Mouse (Mus musculus): ENCODE measurements around the gene Hoxa5. TPM values are rescaled to one million over a fixed set of nuclear protein-coding genes. Genes with fewer than 3 reads are reported as not detected.

Gene Hoxa5
- total RNA-seq, 2 experiments from 2014 or later = 0.62 to 0.72 TPM

DNA sequence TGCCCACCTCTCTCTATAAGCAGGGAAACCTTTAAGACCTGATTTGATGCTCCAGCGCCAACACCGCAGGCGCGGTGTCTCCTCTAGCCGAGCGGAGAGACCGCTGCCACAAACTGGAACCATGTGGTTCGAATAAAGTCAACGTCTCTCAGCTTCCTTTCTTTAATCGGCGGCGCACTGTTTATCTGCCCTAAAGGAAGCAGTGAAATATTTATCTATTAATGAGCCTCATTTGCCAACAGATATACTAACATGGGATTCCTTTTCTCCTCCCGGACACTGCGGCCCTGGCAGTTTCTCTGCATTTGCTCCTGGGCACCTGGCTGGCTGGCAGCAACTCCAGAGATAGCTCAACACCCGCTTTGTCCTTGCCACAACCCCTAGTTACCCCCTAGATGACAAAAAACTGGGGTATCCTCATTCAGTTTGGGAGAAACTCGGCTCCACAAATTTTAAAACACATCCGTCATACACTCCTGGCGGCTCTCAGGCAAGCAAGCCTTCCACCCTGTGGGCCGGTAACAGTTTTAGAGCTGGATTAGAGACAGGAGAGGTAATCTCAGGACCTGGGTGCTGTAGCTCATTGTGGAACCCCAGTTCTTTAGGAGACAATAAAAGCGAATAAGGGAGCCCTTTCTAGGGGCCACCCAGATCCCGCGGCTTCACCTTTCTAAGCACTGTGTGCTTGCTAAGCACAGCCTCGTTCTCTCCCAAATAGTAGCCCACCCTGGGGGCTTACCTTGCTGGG is 13.7 kb upstream of the Hoxa5 start:
- intact Hi-C loops (cut with DNase I) = loop anchor here (5.0 kb wide), 2 partner anchors 836 to 1041 kb away; no protein-coding TSS in a partner anchor
- DNase-seq = peak in 1 of 2 experiments; percentile 7

DNA sequence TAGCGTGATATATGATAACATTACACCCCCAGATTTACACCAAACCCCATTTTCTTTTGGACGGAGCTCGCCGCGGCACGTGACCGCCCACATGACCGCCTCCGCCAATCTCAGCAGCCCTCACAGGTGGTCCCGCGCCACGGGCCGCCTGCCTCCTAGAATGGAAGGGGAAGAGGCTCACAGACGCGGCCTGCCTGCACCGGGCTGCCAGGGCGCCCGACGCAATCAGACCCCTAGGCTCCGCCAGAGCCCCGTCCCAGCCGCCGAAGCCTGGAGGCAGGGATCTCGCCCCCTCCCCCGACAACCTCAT is 13.0 kb upstream of the Hoxa5 start:
- DNase-seq = no peak
- intact Hi-C loops (cut with DNase I) = loop anchor here (5.0 kb wide), 2 partner anchors 835 to 1040 kb away; no protein-coding TSS in a partner anchor

DNA sequence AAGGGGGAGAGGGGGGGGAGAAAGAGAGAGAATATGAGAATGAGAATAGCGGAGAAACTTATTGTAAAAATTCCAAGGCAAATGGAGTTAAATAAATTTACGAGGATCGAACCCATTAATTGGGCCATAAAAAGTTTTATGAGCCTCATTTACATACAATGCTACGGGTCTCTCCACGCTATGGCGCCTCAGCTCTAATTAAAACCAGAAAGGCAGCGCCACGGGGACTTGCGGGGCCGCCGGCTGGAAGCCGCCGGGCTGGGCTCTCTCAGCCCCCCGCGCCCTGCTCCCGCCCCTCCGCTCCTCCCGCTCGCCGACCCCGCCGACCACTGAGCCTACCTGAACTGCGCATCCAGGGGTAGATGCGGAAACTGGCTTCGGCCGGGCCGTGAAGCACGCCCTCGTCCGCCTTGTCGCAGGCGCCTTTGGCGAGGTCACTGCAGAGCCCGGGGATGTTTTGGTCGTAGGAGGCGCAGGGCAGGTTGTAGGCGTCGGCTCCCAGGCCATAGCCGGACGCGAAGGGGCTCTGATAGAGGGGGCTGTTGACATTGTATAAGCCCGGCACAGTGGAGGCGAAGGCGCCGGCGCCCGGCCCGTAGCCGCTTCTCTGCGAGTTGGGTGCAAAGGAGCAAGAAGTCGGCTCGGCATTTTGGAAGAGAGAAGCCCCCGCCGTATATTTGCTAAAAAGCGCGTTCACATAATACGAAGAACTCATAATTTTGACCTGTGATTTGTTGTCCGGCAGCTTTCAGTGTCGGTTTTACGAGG is 12.5 kb upstream of the Hoxa5 start:
- peak in 1 of 2 experiments; percentile 24 for DNase-seq
- intact Hi-C loops (cut with DNase I) = loop anchor here (5.0 kb wide), 2 partner anchors 835 to 1040 kb away; no protein-coding TSS in a partner anchor

GRCm38 (mm10) chr6:52215771-52216535 is 11.6 kb upstream of the Hoxa5 start:
- intact Hi-C loops (cut with DNase I) = loop anchor here (5.0 kb wide), 2 partner anchors 834 to 1039 kb away; no protein-coding TSS in a partner anchor
- DNase-seq = no peak

DNA sequence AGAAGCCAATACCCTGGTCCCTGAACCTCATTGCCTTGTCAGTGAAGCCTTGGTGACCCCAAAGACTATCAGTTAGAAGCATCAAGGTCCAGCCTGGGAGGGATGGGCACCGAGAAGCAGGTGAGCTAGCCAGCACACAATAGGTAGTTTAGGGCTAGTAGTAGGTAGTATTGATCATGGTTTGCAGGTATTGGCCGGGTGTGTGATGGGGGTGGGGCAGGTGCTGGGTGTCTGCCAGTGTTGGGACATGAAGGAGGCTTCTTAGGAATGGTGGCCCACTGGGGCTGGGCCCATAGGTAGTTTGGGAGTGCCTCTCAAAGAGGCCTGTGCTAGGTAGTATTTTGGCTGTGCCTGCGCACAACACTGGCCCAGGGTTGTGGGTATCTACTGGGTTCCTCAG is 10.7 kb upstream of the Hoxa5 start:
- intact Hi-C loops (cut with DNase I) = loop anchor here (5.0 kb wide), 2 partner anchors 833 to 1038 kb away; no protein-coding TSS in a partner anchor
- DNase-seq = no peak

- DNase-seq = no peak
- intact Hi-C loops (cut with DNase I) = no loop called here
Measured at GRCm38 (mm10) chr6:52214271-52214670, 9.9 kb upstream of the Hoxa5 start.

DNA sequence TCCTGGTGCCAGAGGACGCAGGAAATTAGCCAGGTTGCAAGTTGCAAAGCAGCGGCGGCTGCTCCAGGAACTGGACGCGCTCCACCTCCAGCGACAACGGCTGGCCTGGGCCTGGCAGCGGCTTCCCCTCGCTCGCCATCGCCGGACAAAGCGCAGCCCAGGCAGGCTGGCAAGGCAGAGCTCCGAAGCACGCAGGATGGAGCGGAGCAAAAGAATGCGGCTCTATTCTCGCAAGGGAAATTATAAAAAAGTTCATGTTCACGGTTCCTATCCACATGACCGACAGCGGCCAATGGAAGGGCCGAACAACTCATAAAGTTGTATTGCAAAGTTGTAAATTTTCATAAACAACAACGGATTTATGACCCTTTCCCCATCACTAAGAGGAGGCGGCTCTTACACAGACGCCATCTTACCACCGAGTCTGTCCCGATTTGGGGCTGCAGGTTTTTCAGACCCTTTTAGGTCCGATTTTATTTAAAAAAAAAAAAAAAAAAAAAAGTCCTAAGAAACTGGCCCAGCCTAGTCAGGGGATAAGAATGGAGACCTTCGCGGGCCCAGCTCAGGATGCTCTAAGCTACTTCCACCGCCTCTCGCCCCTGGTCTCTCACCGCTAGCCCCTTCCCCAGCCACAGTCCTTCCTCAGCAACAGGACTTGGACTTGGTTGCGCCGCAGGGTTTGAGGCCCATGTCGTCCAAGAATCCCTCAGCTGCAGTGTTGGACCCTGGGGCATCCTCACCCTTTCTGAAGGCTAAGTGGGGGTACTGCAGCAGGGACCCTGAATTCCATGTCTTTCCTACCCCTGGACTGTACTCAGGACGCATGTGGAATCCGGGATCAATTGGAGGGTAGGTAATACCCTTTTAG is 9.0 kb upstream of the Hoxa5 start, which contains the start of the genes Hoxa3 and Gm28308:
TSS of gene Hoxa3 (minus strand) at position 218 of the 868 bp plus-strand sequence.
TSS of gene Gm28308 (minus strand) at position 221 of the 868 bp plus-strand sequence.
- peak in 1 of 2 experiments; percentile 55 for DNase-seq
- intact Hi-C loops (cut with DNase I) = no loop called here

DNA sequence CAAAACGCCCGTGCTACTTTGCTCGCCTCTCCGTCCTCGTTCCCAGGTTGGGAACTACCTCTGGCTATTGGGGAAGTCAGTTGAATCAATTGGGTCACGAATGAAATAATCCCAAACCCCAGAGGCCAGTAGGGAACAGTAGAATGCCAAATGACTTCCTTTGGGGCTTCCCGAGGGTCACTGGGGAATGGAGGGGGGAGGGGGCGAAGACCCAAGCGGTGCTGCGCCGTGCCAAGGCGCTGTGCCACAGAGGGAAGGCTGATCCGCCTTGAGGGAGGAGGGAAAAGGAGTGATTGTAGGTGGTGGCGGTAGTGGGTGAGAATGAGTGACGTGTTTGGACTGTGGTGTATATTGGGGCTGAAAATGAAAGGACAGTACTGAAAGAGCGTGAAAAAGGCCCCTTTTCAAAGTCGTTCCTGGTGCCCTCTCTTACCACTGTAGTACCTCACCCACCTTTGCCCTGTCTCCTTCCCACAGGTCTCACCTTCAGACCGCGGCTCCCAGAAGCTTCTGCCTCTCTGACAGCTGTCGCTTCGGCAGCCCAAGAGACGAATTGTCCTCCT is 8.2 kb upstream of the Hoxa5 start:
- no peak for DNase-seq

DNA sequence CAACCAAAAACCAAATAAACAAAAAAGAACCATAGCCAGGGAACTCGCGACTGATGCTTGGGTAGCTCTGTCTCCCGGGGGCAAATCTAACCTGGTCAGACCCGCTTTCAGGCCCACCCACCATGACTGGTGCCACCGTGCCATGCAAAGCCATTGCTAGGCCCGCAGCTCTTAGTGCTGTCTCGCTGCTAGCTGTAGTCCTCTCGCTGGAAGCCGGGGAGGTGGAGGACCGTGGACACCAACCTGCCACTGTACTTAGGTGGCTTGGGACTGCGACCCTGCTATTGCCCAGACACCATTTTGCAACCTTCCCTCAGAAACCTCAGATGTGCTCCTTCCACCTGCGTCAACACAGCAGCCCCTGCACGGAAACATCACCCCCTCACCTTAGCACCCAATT is 7.6 kb upstream of the Hoxa5 start:
- intact Hi-C loops (cut with DNase I) = no loop called here
- DNase-seq = no peak

More for the DNA sequence above, 8.2 kb upstream of the Hoxa5 start:
- intact Hi-C loops (cut with DNase I) = no loop called here

GRCm38 (mm10) chr6:52211170-52211935 is 7.0 kb upstream of the Hoxa5 start:
- intact Hi-C loops (cut with DNase I) = no loop called here
- DNase-seq = peak; percentile 75 to 77

GRCm38 (mm10) chr6:52209685-52210046 is 5.3 kb upstream of the Hoxa5 start:
- intact Hi-C loops (cut with DNase I) = no loop called here
- no peak for DNase-seq

DNA sequence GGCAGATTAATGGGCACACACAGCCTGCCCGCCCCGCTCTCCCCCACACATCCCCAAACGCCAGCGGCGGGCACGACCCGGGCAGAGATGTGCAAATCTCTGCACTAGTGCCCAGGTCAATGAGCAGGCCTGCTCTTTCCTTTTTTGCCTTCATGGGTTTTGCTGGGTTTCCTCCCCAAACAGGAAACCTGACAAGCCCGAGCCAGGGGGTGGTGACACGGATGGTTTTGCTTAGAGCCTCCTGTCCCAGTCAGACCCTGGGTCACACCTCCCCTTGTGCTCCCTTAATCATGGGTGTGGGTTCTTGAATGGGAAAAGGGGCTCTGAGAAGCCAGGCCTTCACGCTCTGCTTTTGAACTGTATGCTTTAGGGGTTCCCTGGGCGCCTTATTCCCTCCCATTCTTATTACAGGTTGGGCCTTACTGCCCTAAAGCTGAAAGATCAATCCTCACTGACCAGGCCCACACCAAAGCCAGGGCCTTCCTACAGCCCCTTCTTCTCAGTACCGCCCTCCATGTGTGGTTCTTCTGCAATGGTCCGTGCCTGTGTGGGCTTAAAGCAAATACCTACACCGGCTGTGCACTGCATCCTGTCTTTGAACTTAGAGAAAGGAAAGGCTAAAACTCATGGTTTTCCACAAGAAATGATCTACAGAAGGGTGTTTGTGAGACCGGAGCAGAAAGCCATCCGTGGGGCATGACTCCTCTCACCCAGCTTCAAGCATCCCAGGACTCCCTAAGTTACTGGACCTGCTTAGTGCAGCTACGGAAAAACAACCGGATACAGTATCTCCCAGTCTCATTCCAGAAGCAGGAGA is 4.7 kb upstream of the Hoxa5 start:
- no peak for DNase-seq
- intact Hi-C loops (cut with DNase I) = no loop called here

DNA sequence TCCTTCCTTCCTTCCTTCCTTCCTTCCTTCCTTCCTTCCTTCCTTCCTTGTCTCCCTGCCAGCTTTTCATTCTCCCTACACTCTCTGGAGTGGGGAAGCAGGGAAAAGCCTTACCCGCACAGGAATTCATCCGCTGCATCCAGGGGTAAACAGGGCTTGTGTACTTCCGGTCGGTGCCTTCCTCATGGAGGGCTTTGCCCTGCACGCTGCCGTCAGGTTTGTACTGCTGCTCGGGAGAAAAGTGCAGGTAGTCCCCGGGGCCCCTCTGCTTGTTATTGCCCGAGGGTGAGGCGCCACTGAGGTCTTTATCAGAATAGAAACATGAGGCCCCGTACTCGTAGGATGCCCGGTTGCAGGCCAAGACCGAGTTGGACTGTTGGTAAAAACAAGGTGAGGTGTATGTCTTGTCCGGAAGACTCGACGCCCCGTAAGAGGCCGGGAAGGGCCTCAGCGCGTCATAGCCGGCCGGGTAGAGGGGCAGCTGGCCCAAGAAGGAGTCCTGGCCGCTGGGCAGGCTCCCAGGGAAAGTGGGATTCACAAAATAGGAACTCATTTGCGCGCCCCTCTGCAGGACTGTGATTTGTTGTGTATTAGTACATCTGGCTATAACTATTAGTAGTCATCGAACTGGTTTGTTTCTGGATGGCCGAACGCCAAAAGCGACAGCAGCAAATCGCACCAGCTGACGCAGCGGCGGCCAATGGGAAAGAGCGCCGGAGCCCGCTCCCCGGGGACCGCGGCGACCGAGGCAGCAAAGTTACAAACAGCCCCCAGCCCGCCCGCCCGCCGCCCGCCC is 3.9 kb upstream of the Hoxa5 start, which contains the start of gene Hoxa6:
TSS of gene Hoxa6 (minus strand) at position 651 of the 796 bp plus-strand sequence.
- no peak for DNase-seq
- intact Hi-C loops (cut with DNase I) = no loop called here

DNA sequence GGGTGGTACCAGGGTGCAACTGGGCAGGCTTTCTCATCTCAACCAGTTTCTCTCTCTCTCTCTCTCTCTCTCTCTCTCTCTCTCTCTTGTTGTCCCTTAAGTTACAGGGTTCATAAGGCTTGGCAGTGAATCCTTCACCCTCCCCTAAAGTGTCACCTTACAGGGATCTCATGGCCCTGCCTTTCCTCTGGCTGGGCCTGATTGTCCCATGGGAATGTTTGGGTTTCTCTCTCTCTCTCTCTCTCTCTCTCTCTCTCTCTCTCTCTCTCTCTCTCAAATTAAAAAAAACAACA is 3.2 kb upstream of the Hoxa5 start:
- intact Hi-C loops (cut with DNase I) = no loop called here
- DNase-seq = no peak

GRCm38 (mm10) chr6:52206882-52207683 is 2.7 kb upstream of the Hoxa5 start:
- no peak for DNase-seq
- intact Hi-C loops (cut with DNase I) = no loop called here
